Mouse (Mus musculus): Measurements from ENCODE around the gene Wfdc18. TPM values are rescaled to one million over a fixed set of nuclear protein-coding genes. Genes with fewer than 3 reads are reported as not detected.
A peak's percentile ranks its signal among the peaks of the same experiment; 100 is the strongest.

Gene Wfdc18
- total RNA-seq (2017) = 4.7 TPM in 1 of 3 replicates, not detected in the others

DNA sequence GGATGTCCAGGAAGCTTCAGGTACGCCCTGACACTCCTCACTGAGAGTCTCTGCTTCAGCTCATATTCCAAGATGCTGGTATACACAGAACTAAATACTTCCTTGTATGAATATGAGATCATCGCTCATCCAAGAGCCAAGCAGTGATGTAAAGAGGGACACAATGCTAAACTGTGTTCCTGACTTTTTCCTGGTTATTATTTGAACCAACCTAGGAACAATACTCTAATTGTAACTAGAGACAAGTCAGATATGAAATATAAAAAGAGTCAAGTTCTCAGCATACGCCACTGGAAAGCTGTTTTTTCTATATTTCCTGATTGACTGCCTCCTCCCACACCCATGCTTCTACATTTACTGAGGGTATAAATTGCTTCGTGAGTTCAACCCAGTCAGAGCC is at the start of gene Wfdc18:
Gene Wfdc18, plus strand, starts transcription at position 301 of the 400 bp plus-strand sequence.
- no peak for ATAC-seq (replicated peaks; ENCODE audit: insufficient number of reproducible peaks, low FRiP score, low TSS enrichment, poor library complexity, severe bottlenecking)

DNA sequence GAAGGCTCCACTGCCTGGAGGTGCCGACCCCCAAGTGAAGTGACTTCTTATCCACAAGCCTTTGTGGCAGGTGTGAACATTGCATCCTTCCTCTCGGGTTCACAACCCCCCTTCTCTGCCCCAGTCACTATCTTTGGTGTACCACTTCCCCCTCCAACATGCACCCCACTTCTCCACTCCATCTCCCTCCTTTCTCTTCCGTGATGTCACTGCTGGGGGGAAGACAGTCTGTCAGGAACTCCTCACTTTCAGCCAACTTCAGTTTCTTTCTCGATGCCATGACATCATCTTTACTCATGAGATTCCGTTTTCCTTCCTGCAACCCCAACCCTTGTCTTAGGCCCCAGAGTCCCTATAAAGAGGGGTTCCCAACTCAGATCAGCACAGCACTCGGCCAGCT is 46.6 kb upstream of the Wfdc18 start, which contains the start of gene Ccl4:
Gene Ccl4, plus strand, starts transcription at position 381 of the 400 bp plus-strand sequence.
- ATAC-seq (replicated peaks; ENCODE audit: insufficient number of reproducible peaks, low FRiP score, low TSS enrichment, poor library complexity, severe bottlenecking) = peak; percentile 64

DNA sequence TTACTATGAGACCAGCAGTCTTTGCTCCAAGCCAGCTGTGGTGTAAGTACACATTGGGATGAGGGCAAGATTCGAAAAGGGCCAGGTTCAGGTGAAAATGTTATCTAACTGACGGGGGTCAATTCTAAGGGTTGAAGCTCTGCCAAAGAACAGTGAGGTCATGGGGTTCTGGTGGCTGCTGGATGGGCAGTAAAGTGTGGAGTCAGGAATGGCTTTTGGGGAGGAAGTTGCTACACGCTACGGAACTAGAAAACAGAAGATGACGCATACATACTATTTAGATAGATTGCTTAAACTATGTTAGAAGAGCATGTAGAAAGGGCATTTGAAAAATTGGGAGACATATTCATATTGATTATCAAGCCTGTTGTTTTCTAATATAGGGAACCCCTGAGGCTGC is 45.3 kb upstream of the Wfdc18 start:
- ATAC-seq (replicated peaks; ENCODE audit: insufficient number of reproducible peaks, low FRiP score, low TSS enrichment, poor library complexity, severe bottlenecking) = peak; percentile 70

DNA sequence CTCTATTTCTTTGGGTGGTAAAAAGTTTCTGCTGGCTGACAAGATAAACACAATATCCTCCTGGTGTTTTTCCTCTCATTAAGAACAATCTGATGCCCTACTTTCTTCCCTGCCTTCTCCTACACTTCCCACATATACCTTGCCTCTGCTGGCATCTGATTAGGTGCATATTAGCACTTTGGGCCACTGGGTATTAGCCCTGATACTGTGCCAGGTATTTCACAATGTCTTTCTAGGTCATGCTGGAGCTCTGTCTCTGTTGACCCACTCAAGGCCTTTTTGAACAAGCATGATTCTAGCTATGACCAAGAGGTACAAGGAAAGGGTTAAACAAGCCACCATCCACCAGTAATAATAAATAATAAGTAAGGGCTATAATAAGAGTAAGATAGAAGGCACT is 37.1 kb upstream of the Wfdc18 start:
- ATAC-seq (replicated peaks; ENCODE audit: insufficient number of reproducible peaks, low FRiP score, low TSS enrichment, poor library complexity, severe bottlenecking) = no peak

DNA sequence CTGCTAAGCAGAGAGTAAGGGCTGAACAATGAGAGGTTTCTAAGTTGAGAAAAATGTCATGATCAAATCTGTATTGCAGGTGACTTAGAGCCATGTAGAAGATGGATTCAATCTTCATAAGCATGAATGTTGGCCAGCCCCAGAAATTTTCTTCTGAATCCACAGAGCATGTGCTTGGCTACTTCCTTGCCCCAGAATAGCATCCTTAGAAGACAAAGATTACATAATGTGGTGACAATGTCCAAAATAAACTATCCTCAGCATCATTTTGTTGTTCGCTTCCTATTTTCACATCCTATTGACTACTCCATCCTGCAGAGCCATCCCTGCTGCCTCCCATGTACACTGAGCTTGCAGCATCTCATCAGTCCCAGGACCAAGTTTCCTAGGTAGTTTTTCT is 33.1 kb upstream of the Wfdc18 start:
- peak; percentile 70 for ATAC-seq (replicated peaks; ENCODE audit: insufficient number of reproducible peaks, low FRiP score, low TSS enrichment, poor library complexity, severe bottlenecking)

DNA sequence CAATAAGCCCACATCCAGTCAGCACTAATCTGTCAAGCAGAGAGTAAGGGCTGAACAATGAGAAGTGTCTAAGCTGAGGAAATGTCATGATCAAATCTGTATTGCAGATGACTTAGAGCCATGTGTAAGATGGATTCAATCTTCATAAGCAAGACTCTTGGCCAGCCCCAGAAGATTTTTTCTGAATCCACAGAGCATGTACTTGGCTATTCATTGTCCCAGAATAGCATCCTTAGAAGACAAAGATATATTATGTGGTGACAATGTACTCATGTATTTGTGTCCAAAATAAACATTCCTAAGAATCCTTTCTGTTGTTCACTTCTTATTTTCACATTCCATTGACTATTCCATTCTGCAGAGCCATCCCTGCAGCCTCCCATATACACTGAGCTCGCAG is 18.9 kb upstream of the Wfdc18 start:
- no peak for ATAC-seq (replicated peaks; ENCODE audit: insufficient number of reproducible peaks, low FRiP score, low TSS enrichment, poor library complexity, severe bottlenecking)

DNA sequence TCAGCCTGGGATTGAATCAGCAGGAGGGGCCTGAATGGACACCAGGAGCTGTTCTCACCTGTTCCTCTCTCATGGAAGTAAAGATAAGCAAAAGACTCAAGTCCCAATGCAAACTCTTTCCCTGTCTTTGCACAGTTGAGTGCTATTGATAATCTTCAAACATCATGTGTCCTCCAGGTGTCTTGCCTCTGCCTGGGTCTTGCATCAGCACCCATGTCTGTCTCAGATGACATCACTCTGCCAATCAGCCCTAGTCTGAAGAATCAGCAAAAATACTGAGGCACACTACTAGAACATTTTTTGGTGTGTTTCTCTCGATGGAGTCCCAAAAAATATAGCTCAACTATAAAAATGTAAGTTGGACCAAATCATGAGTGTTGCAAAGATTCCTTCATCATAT is 16.8 kb upstream of the Wfdc18 start:
- no peak for ATAC-seq (replicated peaks; ENCODE audit: insufficient number of reproducible peaks, low FRiP score, low TSS enrichment, poor library complexity, severe bottlenecking)

DNA sequence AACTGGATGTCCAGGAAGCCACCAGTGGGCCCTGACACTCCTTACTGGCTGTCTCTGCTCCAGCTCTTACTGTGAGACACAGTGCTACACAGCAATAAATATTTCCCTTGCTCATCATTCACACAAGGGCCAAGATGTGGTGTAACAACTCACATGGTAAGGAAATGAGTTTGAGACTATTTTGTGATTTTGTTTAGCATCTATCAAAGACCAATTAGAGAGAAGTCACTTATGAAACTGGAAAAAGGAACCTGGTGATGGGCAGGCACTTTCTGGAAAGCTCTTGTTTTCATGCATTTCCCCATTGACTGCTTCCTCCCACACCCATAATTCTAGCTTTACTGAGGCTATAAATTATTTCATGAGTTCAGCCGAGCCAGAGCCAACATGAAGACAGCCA is 5.1 kb upstream of the Wfdc18 start, which contains the start of gene Wfdc17:
Gene Wfdc17, plus strand, starts transcription at position 287 of the 400 bp plus-strand sequence.
- ATAC-seq (replicated peaks; ENCODE audit: insufficient number of reproducible peaks, low FRiP score, low TSS enrichment, poor library complexity, severe bottlenecking) = peak; percentile 94

DNA sequence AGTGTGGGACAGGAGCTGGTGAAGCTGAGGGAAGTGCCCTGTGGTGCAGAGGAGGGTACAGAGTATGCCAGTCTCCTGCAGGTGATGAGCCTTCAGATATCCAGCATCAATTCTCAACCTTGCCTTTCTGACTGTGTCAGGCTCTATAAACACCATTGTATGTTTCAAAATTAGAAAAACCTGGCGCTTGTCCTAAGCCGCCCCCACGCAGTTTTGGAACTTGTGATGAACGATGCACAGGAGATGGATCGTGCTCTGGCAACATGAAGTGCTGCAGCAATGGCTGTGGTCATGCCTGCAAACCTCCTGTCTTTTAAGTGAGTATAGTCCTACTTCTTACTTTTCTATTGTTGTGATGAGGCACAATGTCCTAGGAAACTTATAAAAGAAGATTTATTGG is 868 bp downstream of the Wfdc18 start:
- no peak for ATAC-seq (replicated peaks; ENCODE audit: insufficient number of reproducible peaks, low FRiP score, low TSS enrichment, poor library complexity, severe bottlenecking)

DNA sequence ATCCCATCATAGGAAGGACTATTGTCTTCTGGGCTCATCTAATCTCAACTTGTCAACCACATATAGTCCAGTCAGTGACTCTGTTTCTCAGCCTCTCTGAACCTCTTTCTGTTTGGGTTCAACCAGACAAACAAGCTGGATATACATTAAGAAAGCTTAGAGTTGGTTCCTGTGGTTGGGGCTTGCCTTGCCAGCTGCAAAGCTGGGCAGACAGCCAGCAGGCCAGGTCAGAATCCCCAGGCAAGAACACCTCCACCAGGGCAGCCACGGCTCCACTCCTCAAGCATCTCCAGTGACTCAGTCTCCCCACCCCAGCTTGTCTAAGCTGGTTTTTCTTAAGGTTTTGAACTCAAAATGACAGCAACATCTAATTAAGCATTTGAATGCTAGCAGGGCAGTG is 3.9 kb downstream of the Wfdc18 start:
- no peak for ATAC-seq (replicated peaks; ENCODE audit: insufficient number of reproducible peaks, low FRiP score, low TSS enrichment, poor library complexity, severe bottlenecking)

DNA sequence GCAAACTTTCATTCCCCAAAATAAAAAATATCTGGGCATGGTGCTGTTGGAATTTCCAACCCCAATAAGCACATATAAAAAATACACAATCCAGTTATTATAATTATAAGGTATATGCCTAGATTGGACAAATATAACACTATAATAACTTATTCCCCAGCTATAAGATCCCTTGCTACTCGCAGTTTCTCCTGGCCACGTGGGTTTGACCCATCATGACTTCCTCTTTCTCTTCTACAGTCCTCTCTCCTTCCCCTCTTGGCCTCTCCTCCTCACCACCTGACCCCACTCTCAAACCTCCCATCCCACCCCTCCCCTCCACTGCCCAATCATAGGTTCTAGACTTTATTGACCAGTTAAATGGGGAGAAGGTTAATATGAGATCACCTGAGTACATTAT is 5.1 kb downstream of the Wfdc18 start:
- peak; percentile 86 for ATAC-seq (replicated peaks; ENCODE audit: insufficient number of reproducible peaks, low FRiP score, low TSS enrichment, poor library complexity, severe bottlenecking)

DNA sequence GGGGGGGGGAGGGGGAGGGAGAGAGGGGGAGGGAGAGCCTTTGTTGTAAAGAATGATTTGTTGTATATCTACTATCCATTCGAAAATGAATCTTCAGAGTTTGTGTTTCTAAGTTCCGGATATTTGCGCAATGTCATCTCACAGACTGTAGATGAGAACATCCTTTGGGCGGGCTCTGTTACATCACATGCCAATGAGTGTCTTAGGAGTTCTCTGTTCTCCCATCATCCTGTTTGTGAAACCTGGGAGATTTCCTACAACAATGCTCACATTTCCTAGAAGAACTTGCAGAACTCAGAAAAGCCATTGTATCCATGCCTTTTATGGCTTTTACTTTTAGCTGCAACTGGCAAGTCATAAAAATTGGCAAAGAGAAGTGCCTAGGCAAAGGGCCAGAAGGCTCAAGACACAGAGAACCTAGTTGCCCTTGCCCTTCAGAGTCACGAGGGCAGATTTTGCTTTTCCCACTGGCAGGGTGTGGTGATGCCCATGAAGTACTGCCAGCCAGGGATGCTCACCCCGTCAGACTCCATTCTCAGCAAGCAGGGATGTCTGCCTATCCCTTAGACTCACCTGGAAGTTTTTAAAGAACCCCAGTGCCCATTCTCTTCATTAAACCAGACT is 8.3 kb downstream of the Wfdc18 start:
- ATAC-seq (replicated peaks; ENCODE audit: insufficient number of reproducible peaks, low FRiP score, low TSS enrichment, poor library complexity, severe bottlenecking) = peak; percentile 56; the same call in 1 of the 2 replicates

DNA sequence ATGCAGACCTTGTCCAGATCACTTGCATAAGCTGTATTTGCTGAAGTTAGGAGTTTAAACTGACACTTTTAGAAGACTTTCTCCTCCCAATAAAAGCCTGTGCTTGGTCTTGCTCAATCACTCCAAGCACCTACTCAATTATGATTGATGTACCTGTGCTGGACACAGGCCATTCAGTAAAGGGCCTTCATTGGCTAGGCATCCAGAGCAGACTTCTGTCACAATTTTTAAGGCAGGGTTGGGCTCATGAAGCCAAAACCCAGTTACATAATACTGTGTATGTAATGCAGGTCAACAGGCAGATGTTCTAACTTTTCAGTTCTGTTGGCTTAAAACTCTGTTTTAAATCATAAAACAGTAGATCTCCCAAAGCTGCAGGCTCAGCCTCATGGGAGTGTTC is 12.0 kb downstream of the Wfdc18 start:
- ATAC-seq (replicated peaks; ENCODE audit: insufficient number of reproducible peaks, low FRiP score, low TSS enrichment, poor library complexity, severe bottlenecking) = no peak

DNA sequence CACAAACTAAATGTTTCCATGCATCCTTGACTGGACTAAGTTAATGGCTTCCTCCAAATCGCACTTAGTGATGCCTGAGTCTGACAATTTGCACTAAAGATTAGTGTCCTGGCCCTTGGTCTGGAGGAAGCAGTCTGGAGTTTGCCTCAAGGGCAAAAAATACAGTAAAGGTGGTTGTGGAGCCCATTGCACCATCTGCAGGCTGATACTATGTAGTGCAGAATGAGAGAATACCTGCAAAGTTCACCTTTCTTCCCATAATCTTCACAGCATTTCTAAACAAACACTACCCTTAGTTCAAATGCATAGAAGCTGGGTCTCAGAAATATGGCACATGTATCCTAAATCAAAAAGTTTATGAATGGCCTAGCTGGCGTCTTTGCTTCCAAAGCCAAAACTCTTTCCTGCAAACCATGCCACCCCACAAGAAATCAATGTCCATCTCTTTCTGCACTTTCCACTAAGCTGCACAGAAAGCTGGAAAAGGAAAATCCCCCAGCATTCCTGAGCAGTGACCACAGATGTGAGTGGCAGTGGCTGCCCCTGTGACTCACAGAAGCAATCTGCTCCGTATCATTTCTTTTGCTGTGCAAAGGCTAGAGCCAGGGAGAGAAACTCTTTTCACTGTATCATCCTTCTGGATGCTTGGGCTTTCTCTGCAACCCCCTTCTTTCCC is 20.1 kb downstream of the Wfdc18 start:
- peak; percentile 53; the same call in 1 of the 2 replicates for ATAC-seq (replicated peaks; ENCODE audit: insufficient number of reproducible peaks, low FRiP score, low TSS enrichment, poor library complexity, severe bottlenecking)

DNA sequence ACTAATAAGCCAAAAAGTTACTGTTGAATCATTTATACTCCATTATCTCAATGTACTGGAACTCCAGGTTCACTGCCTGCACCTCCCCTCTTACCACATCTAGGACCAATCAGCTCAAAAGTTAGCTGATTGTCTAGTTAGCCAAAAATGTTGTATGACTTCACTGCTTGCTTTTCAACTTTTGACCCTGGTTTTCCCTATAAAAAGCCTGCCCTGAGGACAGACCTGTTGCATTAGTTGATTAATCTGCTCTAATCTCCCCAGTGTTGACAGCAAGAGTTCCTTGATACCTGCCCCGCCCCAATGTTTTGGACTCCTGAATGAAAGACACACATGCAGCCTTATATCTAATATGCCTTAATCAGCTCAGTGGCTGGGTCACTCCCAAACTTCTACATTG is 22.3 kb downstream of the Wfdc18 start:
- ATAC-seq (replicated peaks; ENCODE audit: insufficient number of reproducible peaks, low FRiP score, low TSS enrichment, poor library complexity, severe bottlenecking) = no peak

DNA sequence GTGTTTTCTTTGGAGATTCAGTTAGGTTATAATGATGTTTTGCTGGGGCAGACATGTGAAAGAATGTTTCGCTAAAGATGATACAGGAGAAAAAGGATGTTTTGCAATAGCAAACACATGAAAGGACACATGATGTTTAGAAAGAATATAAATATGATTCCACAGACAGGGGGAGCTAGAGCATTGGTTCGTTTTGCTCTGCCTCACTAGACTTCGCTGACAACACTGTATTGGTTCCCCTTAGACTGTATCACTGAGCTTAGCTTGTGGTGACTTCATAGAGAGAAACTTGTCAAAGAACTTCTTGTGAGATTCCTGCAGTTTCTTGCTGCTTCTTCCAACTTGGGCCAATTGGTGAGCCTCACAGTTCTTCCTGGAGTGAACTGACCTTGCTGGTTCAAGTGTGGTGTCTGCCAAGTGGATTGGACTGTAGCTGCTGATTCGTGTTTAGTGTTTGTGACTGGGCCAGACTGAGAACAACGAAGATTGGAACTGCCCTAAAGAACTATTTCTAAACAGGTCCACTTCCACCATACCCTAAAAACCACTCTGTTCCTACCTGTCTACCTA is 24.3 kb downstream of the Wfdc18 start:
- ATAC-seq (replicated peaks; ENCODE audit: insufficient number of reproducible peaks, low FRiP score, low TSS enrichment, poor library complexity, severe bottlenecking) = no peak

DNA sequence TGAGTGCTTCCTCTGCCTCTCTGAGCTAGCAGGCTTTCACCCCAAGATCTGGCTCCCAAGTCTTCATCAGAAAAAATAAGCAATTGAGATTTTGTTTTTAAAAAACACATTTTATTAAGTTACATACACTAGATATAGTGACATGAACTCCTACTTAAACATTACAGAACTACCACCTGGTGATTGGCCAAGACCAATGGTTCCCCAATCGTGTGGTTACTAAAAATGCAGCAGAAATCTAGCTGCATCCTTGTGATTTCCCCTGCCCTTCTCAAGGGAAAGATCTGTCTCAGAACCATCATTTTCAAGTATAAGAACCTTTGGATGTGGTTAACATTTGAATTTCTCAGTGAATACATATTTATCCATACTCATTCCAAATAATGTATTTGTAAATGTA is 25.4 kb downstream of the Wfdc18 start:
- ATAC-seq (replicated peaks; ENCODE audit: insufficient number of reproducible peaks, low FRiP score, low TSS enrichment, poor library complexity, severe bottlenecking) = no peak

DNA sequence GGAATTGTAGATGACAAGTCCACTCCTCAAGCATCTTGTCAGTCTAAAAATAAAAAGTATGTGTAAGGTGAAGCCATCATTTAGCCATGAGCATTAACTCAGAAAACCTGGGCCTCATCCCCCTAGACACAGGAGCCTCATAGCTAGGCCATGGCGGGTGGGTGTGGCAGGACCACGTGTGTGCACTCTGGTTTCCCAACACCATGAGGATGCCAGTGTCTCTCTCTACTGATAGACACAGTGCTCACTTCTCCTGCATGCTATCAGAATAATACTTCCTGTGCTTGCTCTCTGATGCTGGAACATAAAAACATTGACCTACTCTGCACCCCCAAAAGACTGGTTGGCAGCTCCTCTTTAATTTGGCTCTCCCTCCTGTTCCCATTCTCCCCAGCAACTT is 27.1 kb downstream of the Wfdc18 start:
- 0 out of 2 replicates have a peak, but pooled peaks have one; percentile 29 for ATAC-seq (replicated peaks; ENCODE audit: insufficient number of reproducible peaks, low FRiP score, low TSS enrichment, poor library complexity, severe bottlenecking)

DNA sequence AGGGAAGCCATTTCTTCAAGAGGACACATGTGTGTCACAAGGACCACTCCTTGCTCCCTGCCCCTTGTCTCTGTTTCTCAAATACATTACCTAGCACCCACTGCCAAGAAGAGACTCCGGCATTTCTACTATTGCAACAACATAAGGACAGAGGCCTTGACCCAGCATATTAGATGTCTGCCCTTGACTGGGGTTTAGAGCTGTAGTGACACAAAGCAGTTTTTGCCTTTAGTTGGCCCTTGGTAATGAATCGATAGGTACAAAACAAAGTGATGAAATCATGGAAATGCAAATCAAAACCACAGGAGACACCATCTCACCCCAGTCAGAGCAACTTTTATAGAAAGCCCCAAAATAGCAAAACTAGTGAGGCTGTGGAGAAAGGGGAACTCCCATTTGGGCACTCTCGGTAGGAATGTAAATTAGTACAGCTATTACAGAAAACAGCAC is 28.3 kb downstream of the Wfdc18 start:
- peak; percentile 83 for ATAC-seq (replicated peaks; ENCODE audit: insufficient number of reproducible peaks, low FRiP score, low TSS enrichment, poor library complexity, severe bottlenecking)

DNA sequence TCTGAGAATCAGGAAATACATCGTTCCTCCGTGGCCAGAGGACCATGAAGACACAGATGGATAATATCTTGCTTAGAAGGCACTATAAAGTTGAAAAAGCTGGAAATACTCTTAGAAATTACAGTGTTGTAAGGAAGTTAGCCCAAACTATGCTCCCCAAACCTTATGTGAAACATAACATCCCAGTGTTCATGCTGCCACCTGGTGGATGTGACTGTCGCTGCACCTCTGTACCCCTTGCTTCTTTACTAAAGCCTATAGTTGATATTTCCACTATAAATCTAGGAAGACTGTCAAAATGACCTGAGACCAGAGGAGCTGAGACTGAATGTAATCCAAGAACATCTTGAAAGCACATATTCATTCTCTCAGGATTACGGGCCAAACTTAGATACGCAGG is 30.4 kb downstream of the Wfdc18 start:
- ATAC-seq (replicated peaks; ENCODE audit: insufficient number of reproducible peaks, low FRiP score, low TSS enrichment, poor library complexity, severe bottlenecking) = 0 out of 2 replicates have a peak, but pooled peaks have one; percentile 49

All from monocyte, adult 5-6 weeks (primary cell).